Mouse (Mus musculus) B cell, adult 62 days (primary cell): ENCODE measurements around the gene Clstn1. TPM values are rescaled to one million over a fixed set of nuclear protein-coding genes. Genes with fewer than 3 reads are reported as not detected.

Experiments
- total RNA-seq: library from RNA; stranded (reverse); gene quantifications from 4 replicates; pipeline ENCODE4 v1.2.4, GENCODE M21; 2023

The Clstn1 gene
- total RNA-seq, result 3.2 to 4.4 TPM (median 4.0 TPM) in 4 replicates

GRCm38 (mm10) chr4:149586044-149586782, at the start of gene Clstn1:
Gene Clstn1 (plus strand): TSS chr4:149586468.

Other genes with a start within 250 kb of the Clstn1 start
- gene Ube4b, start 159.7 kb upstream of the Clstn1 start, total RNA-seq, result 73.5 to 89.4 TPM (median 79.3 TPM) in 4 replicates
- gene Rbp7, start 131.5 kb upstream of the Clstn1 start, total RNA-seq, result not detected in 4 replicates
- gene Tmem274, start 109.1 kb upstream of the Clstn1 start, total RNA-seq, result not detected in 4 replicates
- 5.8 to 6.8 TPM (median 6.2 TPM) in 4 replicates for gene Nmnat1, start 101.3 kb upstream of the Clstn1 start, total RNA-seq
- 32.9 to 33.9 TPM (median 33.1 TPM) in 4 replicates for gene Lzic, start 101.2 kb upstream of the Clstn1 start, total RNA-seq
- gene Ctnnbip1, start 68.2 kb upstream of the Clstn1 start, total RNA-seq, result 1.3 to 2.2 TPM (median 1.7 TPM) in 4 replicates
- gene Pik3cd, start 116.1 kb downstream of the Clstn1 start, total RNA-seq, result 225 to 236 TPM (median 230 TPM) in 4 replicates
- 15.2 to 22.2 TPM (median 18.4 TPM) in 4 replicates for gene Tmem201, start 151.6 kb downstream of the Clstn1 start, total RNA-seq
- gene Slc25a33, start 187.8 kb downstream of the Clstn1 start, total RNA-seq, result 7.1 to 10.5 TPM (median 7.8 TPM) in 4 replicates